Mouse (Mus musculus) hindbrain, postnatal 0 days (tissue): ENCODE results near the gene Fam3c. TPM values are rescaled to one million over a fixed set of nuclear protein-coding genes. Genes with fewer than 3 reads are reported as not detected.

Experiments used
- ATAC-seq: fragments of 200-750 bp; cut with Nextera tagmentation; 2 replicates; pipeline ENCODE4 v1.8.0; 2017; ENCODE audit warnings: mild to moderate bottlenecking, moderate TSS enrichment, moderate library complexity
- DNase-seq: peaks from one replicate; pipeline ENCODE4 v3.0.0-alpha.2; 2015; ENCODE audit warnings: low spot score
- H3K27ac ChIP-seq: fragments of 300-500 bp; sonication (generic); 2 replicates; pipeline ENCODE4 v1.5.1; 2014; ENCODE audit warnings: mild to moderate bottlenecking
- H3K27me3 ChIP-seq: fragments of 300-500 bp; sonication (generic); 2 replicates; pipeline ENCODE4 v1.6.1; 2014; ENCODE audit warnings: low read length, mixed read lengths; ENCODE audit not compliant: insufficient read depth
- H3K36me3 ChIP-seq: fragments of 300-500 bp; sonication (generic); 2 replicates; pipeline ENCODE4 v1.6.1; 2014; ENCODE audit warnings: low read length, mixed read lengths; ENCODE audit not compliant: insufficient read depth
- H3K4me1 ChIP-seq: fragments of 300-500 bp; sonication (generic); 2 replicates; pipeline ENCODE4 v1.6.1; 2014; ENCODE audit warnings: antibody characterized with exemption, low read length, mixed read lengths; ENCODE audit not compliant: insufficient read depth
- H3K4me2 ChIP-seq: fragments of 300-500 bp; sonication (generic); 2 replicates; pipeline ENCODE4 v1.6.1; 2014; ENCODE audit warnings: low read depth, mild to moderate bottlenecking, low read length, moderate library complexity, mixed read lengths
- H3K4me3 ChIP-seq: fragments of 300-500 bp; sonication (generic); 2 replicates; pipeline ENCODE4 v1.5.1; 2014; ENCODE audit warnings: low read length
- H3K9ac ChIP-seq: fragments of 300-500 bp; sonication (generic); replicated peaks from 2 replicates; pipeline ENCODE4 v1.6.1; 2014; ENCODE audit warnings: mild to moderate bottlenecking, low read length, moderate library complexity, mixed read lengths
- H3K9me3 ChIP-seq: fragments of 300-500 bp; sonication (generic); 2 replicates; pipeline ENCODE4 v1.6.1; 2016; ENCODE audit warnings: low read length, mixed read lengths
- CTCF ChIP-seq: IDR thresholded peaks from 2 replicates; pipeline ENCODE4 v1.5.1; 2016; ENCODE audit warnings: antibody characterized with exemption, control low read depth, low read depth
- WGBS: fragments of 180-500 bp; shearing (Covaris S2); extraction: QIAGEN DNeasy Blood & Tissue Kit; methylation state at CpG from one replicate; pipeline ENCODE4 v1.1.7; 2014; 5-methylcytosine and 5-hydroxymethylcytosine counted together
- polyA plus RNA-seq: library from polyadenylated mRNA; unstranded; fragments of >200 nt; fragmentation: Nextera tagmentation; extraction: Ambion mirVana; gene quantifications from 2 replicates; pipeline ENCODE4 v1.2.1, GENCODE M21; 2015
- total RNA-seq: library from RNA; depleted of rRNA; stranded (reverse); fragments of >200 nt; gene quantifications from 2 replicates; pipeline ENCODE4 v1.2.3, GENCODE M21; 2014

The Fam3c gene
- total and polyA plus RNA-seq, 2 experiments from 2014 or later: 34.8 to 122 TPM

DNA sequence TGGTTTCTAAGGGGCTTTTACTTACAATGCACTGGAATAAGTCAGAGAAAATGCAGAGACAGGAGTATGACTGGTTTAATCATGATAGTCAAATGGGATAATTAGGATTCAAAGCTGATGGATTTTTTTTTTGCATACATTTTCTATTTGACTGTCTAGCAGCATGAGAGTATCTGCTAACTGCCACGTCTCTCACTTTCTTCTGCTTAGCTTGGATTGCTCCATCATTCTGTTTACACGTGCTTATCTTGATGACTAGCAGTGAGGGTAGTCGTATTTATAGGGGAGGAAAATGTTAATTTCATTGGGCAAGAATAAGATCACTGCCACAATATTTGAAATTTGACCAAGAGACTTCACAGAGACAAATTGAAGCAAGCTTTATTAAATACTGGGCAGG lies 39.2 kb upstream of the Fam3c start:
- WGBS: 78% methylated on average over 3 of the region's 3 CpGs
- Histone ChIP-seq H3K9ac (no peak overlapping the region), H3K27me3 (no peaks in the 10 kb centered on the region), H3K4me1 (no peaks in the 10 kb centered on the region), H3K4me3 (no peak overlapping the region), H3K27ac (no peak overlapping the region), H3K36me3 (no peaks in the 10 kb centered on the region), H3K4me2 (no peak overlapping the region), H3K9me3 (no peaks in the 10 kb centered on the region)
- DNase-seq: no peak
- TF ChIP-seq CTCF: no peak
- no peak for ATAC-seq

DNA sequence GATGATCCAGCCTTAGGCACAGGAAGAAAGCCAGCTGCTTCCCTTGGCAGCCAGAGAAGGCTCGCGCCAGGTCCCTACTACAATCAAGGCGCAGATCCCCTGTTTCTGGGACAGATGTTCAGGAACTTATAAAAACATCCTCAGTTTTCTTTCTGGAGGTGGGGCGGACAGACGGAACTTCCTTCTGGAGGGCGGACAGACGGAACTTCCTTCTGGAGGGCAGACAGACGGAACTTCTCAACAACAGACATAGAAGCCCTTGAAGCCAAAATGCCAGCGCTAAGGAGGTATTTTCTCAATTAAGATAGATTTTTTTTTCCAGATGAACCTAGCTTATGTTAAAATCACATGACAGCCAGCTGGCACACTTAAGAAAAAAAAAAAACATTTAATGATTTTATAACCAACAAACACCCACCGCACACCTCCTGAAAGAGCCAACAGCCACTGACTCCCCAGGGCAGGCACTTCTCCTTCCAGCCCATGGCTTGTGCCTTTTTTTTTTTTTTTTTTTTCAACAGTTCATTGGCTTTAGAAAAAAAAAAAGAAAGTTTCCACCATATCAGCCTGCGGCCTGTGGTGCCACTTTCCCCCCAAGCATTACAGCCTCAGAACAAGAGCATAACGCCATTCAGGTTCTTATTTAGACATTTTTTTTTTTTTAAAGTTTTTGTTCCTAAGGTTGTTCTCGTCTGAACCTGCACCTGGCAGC lies 34.8 kb upstream of the Fam3c start:
- no peaks in the 10 kb centered on the region for H3K27me3 ChIP-seq
- TF ChIP-seq CTCF: no peak
- no peaks in the 10 kb centered on the region for H3K9me3 ChIP-seq
- 73% methylated on average over 13 of the region's 13 CpGs for WGBS
- H3K36me3 ChIP-seq: no peaks in the 10 kb centered on the region
- no peak overlapping the region for H3K4me3 ChIP-seq
- no peak overlapping the region for H3K4me2 ChIP-seq
- no peak overlapping the region for H3K9ac ChIP-seq
- no peak for DNase-seq
- no peaks in the 10 kb centered on the region for H3K4me1 ChIP-seq
- no peak overlapping the region for H3K27ac ChIP-seq
- no peak for ATAC-seq

DNA sequence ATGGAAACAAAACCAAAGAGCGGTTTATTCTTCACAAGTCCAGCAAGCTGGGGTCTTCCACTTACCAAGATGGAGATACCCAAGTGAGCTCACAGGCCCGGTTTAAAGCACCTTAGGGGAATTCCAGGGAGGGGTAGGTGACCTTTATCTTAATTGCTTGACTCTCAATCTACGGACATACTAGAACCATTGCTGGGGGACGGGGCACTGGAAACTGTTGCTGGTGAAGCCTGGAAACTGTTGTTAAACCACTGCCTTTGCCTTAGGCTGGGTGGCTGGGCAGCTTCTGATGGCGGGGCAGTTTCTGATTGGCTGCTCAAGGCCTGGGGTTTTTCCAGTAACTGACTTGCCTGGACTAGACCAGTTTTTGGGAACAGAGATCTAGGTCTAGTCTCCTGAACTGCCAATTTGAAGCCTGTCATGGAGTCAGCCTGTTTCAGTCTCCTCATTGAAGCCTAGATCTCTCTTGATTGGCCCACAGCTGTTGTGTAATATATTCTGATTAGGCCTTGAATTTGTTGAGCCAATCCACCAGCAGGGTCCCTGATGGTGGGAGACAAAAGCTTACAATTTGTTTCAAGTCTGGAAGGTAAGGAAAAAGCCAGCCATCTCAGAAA lies 29.3 kb upstream of the Fam3c start:
- 96% methylated on average over 5 of the region's 5 CpGs for WGBS
- DNase-seq: no peak
- Histone ChIP-seq H3K9ac (no peak overlapping the region), H3K27me3 (no peaks in the 10 kb centered on the region), H3K27ac (no peak overlapping the region), H3K4me2 (no peak overlapping the region), H3K9me3 (no peaks in the 10 kb centered on the region), H3K4me3 (no peak overlapping the region), H3K36me3 (no peaks in the 10 kb centered on the region), H3K4me1 (no peaks in the 10 kb centered on the region)
- ATAC-seq: no peak
- no peak for TF ChIP-seq CTCF

DNA sequence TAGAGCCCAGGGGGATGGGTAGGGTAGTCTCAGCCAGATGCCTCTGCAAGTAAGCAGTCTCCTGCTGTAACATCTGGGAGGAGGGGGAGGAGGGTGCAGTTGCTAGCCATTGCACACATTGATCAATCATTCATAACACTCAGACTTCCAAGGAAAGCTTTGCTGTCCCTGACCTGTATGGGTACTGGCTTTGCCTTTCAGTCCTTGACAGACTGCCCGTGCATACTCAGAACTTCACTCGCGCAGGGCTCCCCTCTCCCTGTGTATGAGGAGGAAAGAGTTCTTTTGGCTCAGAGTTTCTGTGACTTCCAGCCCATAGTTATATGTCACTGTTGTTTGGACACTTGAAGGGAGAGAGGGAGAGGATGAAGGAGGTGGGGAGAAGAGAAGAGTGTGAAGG lies 24.2 kb upstream of the Fam3c start:
- Histone ChIP-seq H3K36me3 (no peaks in the 10 kb centered on the region), H3K9me3 (no peaks in the 10 kb centered on the region), H3K4me1 (no peaks in the 10 kb centered on the region), H3K27me3 (no peaks in the 10 kb centered on the region), H3K4me3 (no peak overlapping the region), H3K27ac (no peak overlapping the region), H3K4me2 (no peak overlapping the region), H3K9ac (no peak overlapping the region)
- ATAC-seq: no peak
- TF ChIP-seq CTCF: no peak
- DNase-seq: no peak
- 89% methylated on average over 3 of the region's 3 CpGs for WGBS

DNA sequence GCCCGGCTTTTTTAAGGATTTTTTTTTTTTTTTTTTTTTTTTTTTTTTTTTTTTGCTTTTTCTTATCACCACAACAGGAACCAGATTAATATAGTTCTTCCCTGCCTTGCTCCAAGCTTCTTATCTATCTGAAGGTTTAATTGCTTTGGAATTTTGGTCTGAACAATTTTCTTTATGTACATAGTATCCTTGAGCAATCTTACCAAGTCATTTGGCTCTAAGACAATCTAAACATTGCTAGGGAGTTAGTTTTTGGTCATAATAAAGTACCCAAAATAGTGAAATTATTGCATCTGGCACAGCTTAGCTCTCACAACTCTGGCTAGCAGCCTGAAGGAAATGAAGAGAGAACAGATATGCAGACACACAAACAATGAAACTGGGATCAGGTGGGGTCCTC lies 23.8 kb upstream of the Fam3c start:
- Histone ChIP-seq H3K4me3 (no peak overlapping the region), H3K4me2 (no peak overlapping the region), H3K27me3 (no peaks in the 10 kb centered on the region), H3K9me3 (no peaks in the 10 kb centered on the region), H3K9ac (no peak overlapping the region), H3K27ac (no peak overlapping the region), H3K4me1 (no peaks in the 10 kb centered on the region), H3K36me3 (no peaks in the 10 kb centered on the region)
- WGBS: 100% methylated on average over 1 of the region's 1 CpGs
- DNase-seq (no peak), ATAC-seq (no peak)
- TF ChIP-seq CTCF: no peak

DNA sequence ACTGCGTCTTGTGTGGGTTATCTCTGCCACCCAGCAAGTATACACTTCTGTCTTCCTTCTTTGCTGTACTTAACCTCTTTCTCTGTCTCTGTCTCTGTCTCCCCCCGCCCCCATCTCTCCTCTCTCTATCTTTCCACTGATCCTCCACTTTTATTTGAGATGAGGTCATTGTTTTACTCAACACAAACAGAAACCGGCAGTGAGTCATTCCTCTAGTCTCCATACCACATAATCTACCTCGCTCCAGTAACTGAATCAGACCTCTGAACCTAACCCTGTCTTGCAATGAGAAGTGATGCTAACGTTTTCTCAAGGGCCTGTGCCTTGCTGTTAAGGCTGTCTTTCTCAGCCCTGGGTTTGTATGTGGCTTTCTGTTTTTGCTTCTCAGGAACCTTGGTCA lies 22.4 kb upstream of the Fam3c start:
- no peak for TF ChIP-seq CTCF
- H3K9ac ChIP-seq: no peak overlapping the region
- H3K4me1 ChIP-seq: no peaks in the 10 kb centered on the region
- no peaks in the 10 kb centered on the region for H3K36me3 ChIP-seq
- 83% methylated on average over 5 of the region's 5 CpGs for WGBS
- no peak overlapping the region for H3K4me2 ChIP-seq
- H3K9me3 ChIP-seq: no peaks in the 10 kb centered on the region
- H3K4me3 ChIP-seq: no peak overlapping the region
- DNase-seq (no peak), ATAC-seq (no peak)
- no peaks in the 10 kb centered on the region for H3K27me3 ChIP-seq
- no peak overlapping the region for H3K27ac ChIP-seq

DNA sequence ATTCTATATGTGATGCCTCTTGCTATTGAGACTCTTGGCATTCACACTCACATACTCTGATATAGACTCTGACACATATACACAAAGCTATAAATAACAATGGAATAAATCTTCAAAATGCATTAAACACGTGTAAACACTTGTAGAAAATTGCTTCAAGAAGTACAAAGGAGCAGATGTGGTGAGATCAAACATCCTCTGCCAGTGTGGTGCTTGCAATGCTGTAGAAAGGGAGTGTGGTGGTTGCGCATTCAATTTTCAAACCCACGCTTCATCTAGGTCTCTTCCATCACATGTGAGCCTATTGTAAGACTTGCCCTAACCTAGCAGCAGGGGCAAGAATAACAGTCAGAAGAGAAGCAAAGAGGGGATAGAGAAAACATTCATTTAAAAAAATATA lies 18.7 kb upstream of the Fam3c start:
- no peak overlapping the region for H3K27ac ChIP-seq

More for the DNA sequence above, 18.7 kb upstream of the Fam3c start:
- no peak overlapping the region for H3K9ac ChIP-seq
- no peaks in the 10 kb centered on the region for H3K9me3 ChIP-seq
- H3K4me1 ChIP-seq: no peaks in the 10 kb centered on the region
- H3K36me3 ChIP-seq: no peaks in the 10 kb centered on the region
- H3K27me3 ChIP-seq: no peaks in the 10 kb centered on the region
- H3K4me2 ChIP-seq: no peak overlapping the region
- ATAC-seq (no peak), DNase-seq (no peak)
- TF ChIP-seq CTCF: no peak
- WGBS: 79% methylated on average over 3 of the region's 3 CpGs
- no peak overlapping the region for H3K4me3 ChIP-seq
